Mouse (Mus musculus): ENCODE data around the gene Ccno. TPM values are rescaled to one million over a fixed set of nuclear protein-coding genes. Genes with fewer than 3 reads are reported as not detected.

Gene Ccno
- polyA plus RNA-seq (2015; fragmentation: Nextera tagmentation; extraction: Ambion mirVana), result 0.25 TPM in 1 of 2 replicates, not detected in the other

GRCm38 (mm10) chr13:112987532-112987943, at the start of gene Ccno:
Gene Ccno (plus strand): TSS chr13:112987802.
- ATAC-seq (ENCODE audit: low read depth), result peak; percentile 94
- peak within 1 kb of the TSS; percentile 53 for H3K4me3 ChIP-seq
- WGBS, result under 1% methylated on average over 47 of the region's 47 CpGs
- no peak within 1 kb of the TSS for H3K27ac ChIP-seq (replicated peaks)
- H3K9ac ChIP-seq, result peak within 1 kb of the TSS; percentile 65
- no peaks in the 10 kb centered on the region for H3K36me3 ChIP-seq
- no peaks in the 10 kb centered on the region for H3K9me3 ChIP-seq
- peaks cover 42% of the 10 kb centered on the region for H3K4me1 ChIP-seq (replicated peaks)
- H3K4me2 ChIP-seq, result peak within 1 kb of the TSS; percentile 95
- peaks cover 84% of the 10 kb centered on the region for H3K27me3 ChIP-seq

DNA sequence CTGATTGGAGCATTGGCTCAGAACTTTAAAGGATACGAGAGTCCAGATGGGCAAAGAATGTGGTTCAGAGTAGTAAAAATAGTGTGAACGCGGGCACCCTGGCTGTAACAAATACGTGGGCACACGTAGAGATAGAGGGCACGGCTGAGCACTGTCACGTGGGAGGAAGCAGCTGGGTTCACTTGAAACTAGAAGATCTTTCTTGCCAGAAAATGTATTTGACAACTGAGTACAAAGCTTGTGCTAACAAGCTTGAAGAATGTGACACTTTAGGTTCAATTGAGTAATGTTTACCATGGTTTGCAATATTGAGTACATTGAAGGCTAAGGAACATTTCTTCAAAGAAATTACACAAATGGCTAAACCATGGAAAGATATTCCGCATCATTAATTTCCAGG, 49.5 kb upstream of the Ccno start:
- Histone ChIP-seq H3K4me1 (replicated peaks) (no peaks in the 10 kb centered on the region), H3K27me3 (no peaks in the 10 kb centered on the region), H3K27ac (replicated peaks) (no peak overlapping the region), H3K9me3 (no peaks in the 10 kb centered on the region), H3K4me3 (no peak overlapping the region), H3K9ac (no peak overlapping the region), H3K36me3 (peaks cover 84% of the 10 kb centered on the region), H3K4me2 (no peak overlapping the region)
- ATAC-seq (ENCODE audit: low read depth), result no peak
- WGBS, result 93% methylated on average over 8 of the region's 8 CpGs

- no peaks in the 10 kb centered on the region for H3K27me3 ChIP-seq
- no peak overlapping the region for H3K4me3 ChIP-seq
- H3K36me3 ChIP-seq, result peaks cover 94% of the 10 kb centered on the region
- whole genome bisulfite sequencing, result 74% methylated on average over 15 of the region's 15 CpGs
- H3K4me2 ChIP-seq, result no peak overlapping the region
- no peaks in the 10 kb centered on the region for H3K4me1 ChIP-seq (replicated peaks)
- ATAC-seq (ENCODE audit: low read depth), result no peak
- no peaks in the 10 kb centered on the region for H3K9me3 ChIP-seq
- H3K9ac ChIP-seq, result no peak overlapping the region
- H3K27ac ChIP-seq (replicated peaks), result no peak overlapping the region
Observed at GRCm38 (mm10) chr13:112941879-112942330, 45.7 kb upstream of the Ccno start.

- H3K4me1 ChIP-seq (replicated peaks), result no peaks in the 10 kb centered on the region
- no peaks in the 10 kb centered on the region for H3K27me3 ChIP-seq
- H3K9me3 ChIP-seq, result no peaks in the 10 kb centered on the region
- no peak for ATAC-seq (ENCODE audit: low read depth)
- no peak overlapping the region for H3K4me2 ChIP-seq
- no peak overlapping the region for H3K9ac ChIP-seq
- H3K36me3 ChIP-seq, result peaks cover 94% of the 10 kb centered on the region
- 94% methylated on average over 9 of the region's 9 CpGs for WGBS
- H3K27ac ChIP-seq (replicated peaks), result no peak overlapping the region
- H3K4me3 ChIP-seq, result no peak overlapping the region
Observed at GRCm38 (mm10) chr13:112945312-112945711, 42.3 kb upstream of the Ccno start.

DNA sequence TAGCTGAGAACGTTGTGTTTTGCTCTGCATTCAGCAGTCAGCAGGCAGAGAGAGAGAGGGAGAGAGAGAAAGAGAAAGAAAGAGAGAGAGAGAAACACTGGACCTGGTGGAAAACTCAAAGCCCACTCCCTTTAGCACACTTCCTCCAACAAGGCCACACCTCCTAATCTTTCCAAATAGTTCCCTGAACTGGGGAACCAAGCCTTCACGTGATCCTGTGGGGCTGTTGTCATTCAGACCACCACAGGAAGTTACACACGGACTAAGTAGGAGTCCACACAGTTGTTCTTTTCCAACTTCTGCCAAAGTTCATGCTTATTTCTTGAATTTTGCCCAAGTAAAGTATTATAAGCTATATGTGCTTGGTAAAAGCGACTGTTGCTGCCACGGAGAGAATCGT, 41.7 kb upstream of the Ccno start:
- 86% methylated on average over 6 of the region's 6 CpGs for WGBS
- Histone ChIP-seq H3K9ac (no peak overlapping the region), H3K4me3 (no peak overlapping the region), H3K27ac (replicated peaks) (no peak overlapping the region), H3K36me3 (peaks cover 94% of the 10 kb centered on the region), H3K4me2 (no peak overlapping the region), H3K27me3 (no peaks in the 10 kb centered on the region), H3K4me1 (replicated peaks) (no peaks in the 10 kb centered on the region), H3K9me3 (no peaks in the 10 kb centered on the region)
- no peak for ATAC-seq (ENCODE audit: low read depth)

DNA sequence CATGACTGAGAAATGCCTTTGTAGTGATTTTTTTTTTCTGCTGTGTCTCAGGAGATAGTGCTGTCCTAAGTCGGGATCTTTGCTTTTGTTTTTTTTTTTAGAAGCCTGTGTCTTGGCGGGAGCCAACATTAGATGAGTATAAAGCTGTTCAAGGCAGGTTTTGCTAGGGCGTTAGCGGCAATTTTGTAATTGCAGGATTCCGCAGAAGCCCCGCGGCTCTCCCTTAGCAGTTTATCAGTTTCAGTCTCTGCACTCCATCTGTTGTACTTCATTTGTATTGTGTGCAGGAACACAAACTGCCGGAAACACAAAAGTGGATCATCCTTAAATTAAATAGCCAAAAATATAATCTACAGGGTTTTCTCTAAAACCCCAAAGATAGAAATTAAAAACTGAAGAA, 33.5 kb upstream of the Ccno start:
- Histone ChIP-seq H3K27me3 (no peaks in the 10 kb centered on the region), H3K4me3 (no peak overlapping the region), H3K4me2 (no peak overlapping the region), H3K27ac (replicated peaks) (no peak overlapping the region), H3K9me3 (no peaks in the 10 kb centered on the region), H3K9ac (no peak overlapping the region), H3K4me1 (replicated peaks) (no peaks in the 10 kb centered on the region), H3K36me3 (peaks cover 94% of the 10 kb centered on the region)
- ATAC-seq (ENCODE audit: low read depth), result no peak
- WGBS, result 89% methylated on average over 8 of the region's 8 CpGs

DNA sequence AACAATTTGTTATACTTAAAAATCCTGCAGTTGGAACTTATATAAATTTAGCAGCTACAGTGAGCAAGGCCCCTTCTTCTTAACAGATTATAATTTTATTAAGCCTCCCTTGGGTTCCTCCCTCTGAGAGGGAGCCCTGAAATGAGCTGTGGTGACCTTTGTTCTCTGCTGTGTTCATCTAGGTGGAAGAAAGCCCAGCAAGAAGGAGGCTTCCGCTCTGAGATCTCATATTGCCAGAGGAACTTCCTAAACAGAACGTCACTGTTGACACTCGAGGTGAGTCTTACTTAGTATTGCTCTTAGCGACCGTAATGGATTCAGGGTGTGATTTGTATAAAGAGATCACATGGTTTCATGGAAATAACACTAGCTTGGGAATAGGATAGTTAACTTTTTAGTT, 24.5 kb upstream of the Ccno start:
- Histone ChIP-seq H3K9me3 (no peaks in the 10 kb centered on the region), H3K4me2 (no peak overlapping the region), H3K4me3 (no peak overlapping the region), H3K36me3 (peaks cover 84% of the 10 kb centered on the region), H3K4me1 (replicated peaks) (no peaks in the 10 kb centered on the region), H3K9ac (no peak overlapping the region), H3K27me3 (no peaks in the 10 kb centered on the region), H3K27ac (replicated peaks) (no peak overlapping the region)
- ATAC-seq (ENCODE audit: low read depth), result no peak
- WGBS, result 87% methylated on average over 5 of the region's 5 CpGs

- H3K27ac ChIP-seq (replicated peaks), result no peak overlapping the region
- no peaks in the 10 kb centered on the region for H3K27me3 ChIP-seq
- no peak for ATAC-seq (ENCODE audit: low read depth)
- H3K4me2 ChIP-seq, result no peak overlapping the region
- H3K36me3 ChIP-seq, result peaks cover 82% of the 10 kb centered on the region
- H3K9me3 ChIP-seq, result no peaks in the 10 kb centered on the region
- no peak overlapping the region for H3K9ac ChIP-seq
- WGBS, result 93% methylated on average over 12 of the region's 12 CpGs
- H3K4me1 ChIP-seq (replicated peaks), result no peaks in the 10 kb centered on the region
- no peak overlapping the region for H3K4me3 ChIP-seq
Observed at GRCm38 (mm10) chr13:112964421-112964820, 23.2 kb upstream of the Ccno start.

DNA sequence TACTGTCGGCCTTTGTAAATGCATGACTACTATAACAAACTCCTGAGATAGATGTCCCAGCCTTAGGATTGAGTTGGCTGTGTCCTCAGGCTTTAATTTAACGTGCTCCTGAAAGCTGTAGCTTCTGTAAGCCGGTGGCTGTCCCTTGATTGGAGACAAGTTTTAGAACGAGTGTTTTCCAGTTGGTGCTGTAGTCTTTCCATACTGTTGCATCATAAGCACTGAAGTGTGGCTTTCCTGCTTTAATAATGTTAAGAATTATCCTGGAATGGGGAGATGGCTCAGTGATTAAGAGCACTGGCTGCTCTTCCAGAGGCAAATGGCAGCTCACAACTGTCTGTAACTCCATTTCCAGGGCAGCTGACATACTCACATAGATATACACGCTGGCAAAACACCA, 20.3 kb upstream of the Ccno start:
- Histone ChIP-seq H3K9me3 (no peaks in the 10 kb centered on the region), H3K4me2 (no peak overlapping the region), H3K27me3 (no peaks in the 10 kb centered on the region), H3K4me3 (no peak overlapping the region), H3K27ac (replicated peaks) (no peak overlapping the region), H3K4me1 (replicated peaks) (no peaks in the 10 kb centered on the region), H3K36me3 (peaks cover 72% of the 10 kb centered on the region), H3K9ac (no peak overlapping the region)
- 92% methylated on average over 5 of the region's 5 CpGs for WGBS
- ATAC-seq (ENCODE audit: low read depth), result no peak

DNA sequence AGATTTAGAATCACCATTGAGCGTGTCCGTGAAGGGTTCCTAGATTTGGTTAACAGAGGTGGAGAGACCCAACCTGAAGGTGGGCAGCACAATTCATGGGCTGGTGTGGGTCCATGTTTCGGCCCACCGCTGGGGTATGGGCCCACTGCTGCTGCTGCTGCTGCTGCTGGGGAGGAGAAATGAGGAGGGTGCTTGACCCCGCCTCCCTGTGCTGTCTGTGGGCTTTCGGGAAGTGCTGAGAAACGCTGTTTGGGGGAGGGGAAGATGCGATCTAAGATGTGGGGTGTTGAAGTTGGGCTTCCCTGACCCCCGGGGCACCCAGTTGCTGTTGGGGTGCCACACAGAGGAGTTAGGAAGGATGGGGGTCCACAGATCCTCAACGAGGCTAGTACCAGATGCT, 10.9 kb upstream of the Ccno start:
- no peaks in the 10 kb centered on the region for H3K4me1 ChIP-seq (replicated peaks)
- peaks cover 27% of the 10 kb centered on the region for H3K27me3 ChIP-seq
- H3K4me3 ChIP-seq, result no peak overlapping the region
- H3K9ac ChIP-seq, result no peak overlapping the region
- H3K4me2 ChIP-seq, result no peak overlapping the region
- no peak overlapping the region for H3K27ac ChIP-seq (replicated peaks)
- no peaks in the 10 kb centered on the region for H3K9me3 ChIP-seq
- ATAC-seq (ENCODE audit: low read depth), result no peak
- H3K36me3 ChIP-seq, result no peaks in the 10 kb centered on the region
- WGBS, result 45% methylated on average over 10 of the region's 10 CpGs

DNA sequence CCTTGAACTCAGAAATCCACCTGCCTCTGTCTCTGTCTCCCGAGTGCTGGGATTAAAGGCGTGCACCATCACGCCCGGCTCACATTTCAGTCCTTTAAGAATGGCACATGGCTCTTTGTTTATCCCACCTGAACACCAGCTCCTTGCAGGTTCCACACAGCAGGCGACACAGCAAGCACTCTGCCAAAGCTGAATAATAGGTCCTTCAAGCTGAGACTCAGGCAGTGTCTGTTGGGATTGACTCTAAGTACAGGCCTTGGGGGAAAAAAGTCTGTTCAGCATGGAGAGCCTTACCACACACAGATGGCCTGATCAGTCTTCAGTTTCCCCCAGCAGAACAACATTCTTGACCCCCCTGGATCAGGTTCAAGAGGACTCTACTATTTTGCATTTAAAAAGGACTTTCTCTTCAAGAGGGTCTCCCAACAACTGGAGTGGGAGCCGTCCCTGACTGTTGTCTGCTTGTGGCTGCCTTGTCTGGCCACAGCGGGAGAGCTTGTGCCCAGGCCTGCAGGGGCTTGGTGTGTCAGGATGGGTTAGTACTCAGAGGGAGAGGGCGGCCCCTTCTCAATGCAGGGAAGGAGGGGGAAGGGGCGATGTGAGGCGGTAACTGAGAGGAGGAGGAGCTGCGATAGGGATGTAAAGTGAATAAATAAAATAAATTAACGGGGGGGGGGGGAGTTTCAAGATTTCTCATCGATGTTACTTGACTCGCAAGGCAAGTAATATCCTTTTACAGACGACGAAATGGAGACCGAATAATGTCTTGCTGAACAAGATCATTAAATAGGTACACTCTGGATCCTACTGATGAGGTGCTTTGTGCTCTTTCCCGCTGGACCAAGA, 1.8 kb upstream of the Ccno start:
- H3K4me1 ChIP-seq (replicated peaks), result peaks cover 42% of the 10 kb centered on the region
- no peak overlapping the region for H3K9ac ChIP-seq
- no peak for ATAC-seq (ENCODE audit: low read depth)
- no peak overlapping the region for H3K27ac ChIP-seq (replicated peaks)
- H3K27me3 ChIP-seq, result peaks cover 74% of the 10 kb centered on the region
- H3K9me3 ChIP-seq, result no peaks in the 10 kb centered on the region
- H3K4me3 ChIP-seq, result no peak overlapping the region
- H3K4me2 ChIP-seq, result 0 out of 2 replicates have a peak overlapping the region, but pooled peaks have one; percentile 95
- no peaks in the 10 kb centered on the region for H3K36me3 ChIP-seq
- WGBS, result 3% methylated on average over 18 of the region's 18 CpGs

- H3K9me3 ChIP-seq, result no peaks in the 10 kb centered on the region
- no peaks in the 10 kb centered on the region for H3K36me3 ChIP-seq
- H3K27ac ChIP-seq (replicated peaks), result no peak overlapping the region
- under 1% methylated on average over 17 of the region's 17 CpGs for WGBS
- peak overlapping the region; percentile 95 for H3K4me2 ChIP-seq
- H3K4me1 ChIP-seq (replicated peaks), result peaks cover 42% of the 10 kb centered on the region
- H3K27me3 ChIP-seq, result peaks cover 81% of the 10 kb centered on the region
- peak overlapping the region; percentile 53 for H3K4me3 ChIP-seq
- no peak overlapping the region for H3K9ac ChIP-seq
- no peak for ATAC-seq (ENCODE audit: low read depth)
Observed at GRCm38 (mm10) chr13:112986451-112986950, 1.1 kb upstream of the Ccno start.
